Mouse (Mus musculus) gastrocnemius, postnatal 4 days (tissue): Measurements from ENCODE around the gene Btbd9. TPM values are rescaled to one million over a fixed set of nuclear protein-coding genes. Genes with fewer than 3 reads are reported as not detected.

Source experiments
- DNase-seq, 2 experiments: peaks; one replicate each; pipeline ENCODE4 v3.0.0; 2021 to 2022; ENCODE audit warnings: low spot score in 2 of 2, mixed read lengths in 2 of 2
- total RNA-seq, 2 experiments: library from RNA; stranded (reverse); gene quantifications; 2 replicates each; pipeline ENCODE4 v1.2.3; 2021

Gene Btbd9
- total RNA-seq, 2 experiments from 2014 or later: 24.1 to 32.6 TPM

- no peak for DNase-seq
Measured at GRCm38 (mm10) chr17:30345008-30345407, 231.3 kb downstream of the Btbd9 start.

- DNase-seq: no peak
Measured at GRCm38 (mm10) chr17:30343701-30344473, 232.4 kb downstream of the Btbd9 start.

- DNase-seq: no peak
Measured at GRCm38 (mm10) chr17:30341556-30341955, 234.7 kb downstream of the Btbd9 start.

GRCm38 (mm10) chr17:30340495-30341126 lies 235.7 kb downstream of the Btbd9 start:
- DNase-seq: no peak

- DNase-seq: no peak
Measured at GRCm38 (mm10) chr17:30339317-30339716, 237.0 kb downstream of the Btbd9 start.

GRCm38 (mm10) chr17:30336816-30337215 lies 239.5 kb downstream of the Btbd9 start:
- no peak for DNase-seq

GRCm38 (mm10) chr17:30336280-30336679 lies 240.0 kb downstream of the Btbd9 start:
- DNase-seq: no peak

GRCm38 (mm10) chr17:30335746-30336145 lies 240.5 kb downstream of the Btbd9 start:
- no peak for DNase-seq

- DNase-seq: no peak
Measured at GRCm38 (mm10) chr17:30334257-30334656, 242.0 kb downstream of the Btbd9 start.

GRCm38 (mm10) chr17:30333136-30333535 lies 243.2 kb downstream of the Btbd9 start:
- no peak for DNase-seq

GRCm38 (mm10) chr17:30331380-30331779 lies 244.9 kb downstream of the Btbd9 start:
- DNase-seq: no peak

- no peak for DNase-seq
Measured at GRCm38 (mm10) chr17:30329531-30329930, 246.8 kb downstream of the Btbd9 start.

- no peak for DNase-seq
Measured at GRCm38 (mm10) chr17:30328924-30329323, 247.4 kb downstream of the Btbd9 start.

- DNase-seq: no peak
Measured at GRCm38 (mm10) chr17:30326906-30327305, 249.4 kb downstream of the Btbd9 start.

- no peak for DNase-seq
Measured at GRCm38 (mm10) chr17:30320301-30320700, 256.0 kb downstream of the Btbd9 start.

- DNase-seq: no peak
Measured at GRCm38 (mm10) chr17:30312688-30313087, 263.6 kb downstream of the Btbd9 start.

- DNase-seq: no peak
Measured at GRCm38 (mm10) chr17:30309627-30310026, 266.7 kb downstream of the Btbd9 start.

GRCm38 (mm10) chr17:30308889-30309288 lies 267.4 kb downstream of the Btbd9 start:
- no peak for DNase-seq

- no peak for DNase-seq
Measured at GRCm38 (mm10) chr17:30308317-30308716, 268.0 kb downstream of the Btbd9 start.

- no peak for DNase-seq
Measured at GRCm38 (mm10) chr17:30307168-30307567, 269.1 kb downstream of the Btbd9 start.

- no peak for DNase-seq
Measured at GRCm38 (mm10) chr17:30304766-30305165, 271.5 kb downstream of the Btbd9 start.

GRCm38 (mm10) chr17:30301338-30301737 lies 274.9 kb downstream of the Btbd9 start:
- DNase-seq: no peak

GRCm38 (mm10) chr17:30297432-30297831 lies 278.9 kb downstream of the Btbd9 start:
- DNase-seq: no peak
